Mouse (Mus musculus): ENCODE data around the gene Wdr43. TPM values are rescaled to one million over a fixed set of nuclear protein-coding genes. Genes with fewer than 3 reads are reported as not detected.
"Not testable (repeated sequence)": the region's sequence is repeated elsewhere in the genome, so short reads cannot be mapped to it uniquely, and the experiment has no call there.

Wdr43 gene
- total and polyA plus RNA-seq, 3 experiments: 157 to 355 (median 252) TPM

GRCm38 (mm10) chr17:71636786-71637185, 21.1 kb downstream of the Wdr43 start:
- Histone ChIP-seq H3K27me3 (replicated peaks) (no peaks in the 10 kb centered on the region), H3K9me3 (replicated peaks; ENCODE audit: low read length) (no peaks in the 10 kb centered on the region), H3K79me2 (replicated peaks; ENCODE audit: control insufficient read depth, extremely low read depth, insufficient read depth, poor library complexity, severe bottlenecking) (peaks cover 52% of the 10 kb centered on the region), H3K4me3 (replicated peaks in 1 of 3; ENCODE audit: low read depth in 2 of 3, low read length in 2 of 3, poor library complexity in 1 of 3) (no peak overlapping the region), H3K4me2 (ENCODE audit: insufficient read depth, low read depth, poor library complexity, severe bottlenecking) (no peak overlapping the region), H3K36me3 (replicated peaks in 1 of 2; ENCODE audit: control insufficient read depth in 1 of 2, insufficient read depth in 1 of 2, low read length in 1 of 2) (peaks cover 77 to 96% of the 10 kb centered on the region in 2 experiments), H3K27ac (ENCODE audit: insufficient read depth, low read depth) (no peak overlapping the region), H3K9ac (ENCODE audit: insufficient read depth, low read depth) (no peak overlapping the region), H3K4me1 (ENCODE audit: control insufficient read depth in 1 of 2, insufficient read depth in 2 of 2) (no peaks in the 10 kb centered on the region)
- TF ChIP-seq ELF1 (IDR thresholded peaks at IDR 0.05; ENCODE audit: low read depth, low read length) (no peak), ZC3H11A (IDR thresholded peaks at IDR 0.05; ENCODE audit: low read depth, low read length) (no peak), POLR2A (IDR thresholded peaks at IDR 0.05; ENCODE audit: low read depth, low read length) (no peak; the same call in 1 of the 2 replicates), JUN (IDR thresholded peaks at IDR 0.05; ENCODE audit: insufficient read depth, low read depth, low read length) (no peak), MAZ (IDR thresholded peaks at IDR 0.05; ENCODE audit: low read depth, low read length) (no peak), RCOR1 (conservative IDR thresholded peaks at IDR 0.05; ENCODE audit: low read depth, low read length) (no peak), USF1 (IDR thresholded peaks at IDR 0.05; ENCODE audit: low read depth, low read length) (no peak), KAT2A (IDR thresholded peaks at IDR 0.05; ENCODE audit: insufficient replicate concordance, low read length) (no peak), CTCF (conservative IDR thresholded peaks at IDR 0.05 in 1 of 2, IDR thresholded peaks at IDR 0.05 in 1 of 2; ENCODE audit: low read depth in 2 of 2, low read length in 2 of 2) (no peak), SIN3A (IDR thresholded peaks at IDR 0.05; ENCODE audit: low read length) (no peak), NELFE (IDR thresholded peaks at IDR 0.05; ENCODE audit: low read depth, low read length) (no peak), TCF12 (IDR thresholded peaks at IDR 0.05; ENCODE audit: low read depth, low read length) (no peak)
- in situ Hi-C loops (cut with MboI; ENCODE audit: low pct_ligation_motif_present, low pct_unique_long_range_greater_than_20kb, low sequenced_read_pairs) (no loop called here), dilution Hi-C loops (cut with MboI; ENCODE audit: extremely low pct_ligation_motif_present, extremely low pct_unique_long_range_greater_than_20kb, low sequenced_read_pairs) (no loop called here)
- DNase-seq (ENCODE audit: extremely low read depth): no peak

GRCm38 (mm10) chr17:71637750-71638265, 22.1 kb downstream of the Wdr43 start:
- Histone ChIP-seq H3K4me3 (replicated peaks in 1 of 3; ENCODE audit: low read depth in 2 of 3, low read length in 2 of 3, poor library complexity in 1 of 3) (no peak overlapping the region), H3K27ac (ENCODE audit: insufficient read depth, low read depth) (no peak overlapping the region), H3K4me1 (ENCODE audit: control insufficient read depth in 1 of 2, insufficient read depth in 2 of 2) (no peaks in the 10 kb centered on the region), H3K27me3 (replicated peaks) (no peaks in the 10 kb centered on the region), H3K4me2 (ENCODE audit: insufficient read depth, low read depth, poor library complexity, severe bottlenecking) (no peak overlapping the region), H3K9me3 (replicated peaks; ENCODE audit: low read length) (no peaks in the 10 kb centered on the region), H3K79me2 (replicated peaks; ENCODE audit: control insufficient read depth, extremely low read depth, insufficient read depth, poor library complexity, severe bottlenecking) (peaks cover 52% of the 10 kb centered on the region), H3K9ac (ENCODE audit: insufficient read depth, low read depth) (no peak overlapping the region), H3K36me3 (replicated peaks in 1 of 2; ENCODE audit: control insufficient read depth in 1 of 2, insufficient read depth in 1 of 2, low read length in 1 of 2) (peaks cover 78 to 98% of the 10 kb centered on the region in 2 experiments)
- DNase-seq (ENCODE audit: extremely low read depth): no peak
- dilution Hi-C loops (cut with MboI; ENCODE audit: extremely low pct_ligation_motif_present, extremely low pct_unique_long_range_greater_than_20kb, low sequenced_read_pairs) (no loop called here), in situ Hi-C loops (cut with MboI; ENCODE audit: low pct_ligation_motif_present, low pct_unique_long_range_greater_than_20kb, low sequenced_read_pairs) (no loop called here)
- no peak for TF ChIP-seq EP300 (IDR thresholded peaks at IDR 0.05; ENCODE audit: low read length)
- TF ChIP-seq ZC3H11A (IDR thresholded peaks at IDR 0.05; ENCODE audit: low read depth, low read length): no peak
- TF ChIP-seq ZMIZ1 (IDR thresholded peaks at IDR 0.05; ENCODE audit: low read depth, low read length): no peak
- TF ChIP-seq MAX (IDR thresholded peaks at IDR 0.05; ENCODE audit: low read length): no peak
- TF ChIP-seq USF2 (conservative IDR thresholded peaks at IDR 0.05; ENCODE audit: low read depth, low read length): no peak
- TF ChIP-seq KAT2A (IDR thresholded peaks at IDR 0.05; ENCODE audit: insufficient replicate concordance, low read length): no peak
- no peak for TF ChIP-seq HCFC1 (IDR thresholded peaks at IDR 0.05; ENCODE audit: low read depth, low read length)
- TF ChIP-seq ETS1 (conservative IDR thresholded peaks at IDR 0.05; ENCODE audit: low read depth, low read length): no peak
- no peak for TF ChIP-seq POLR2AphosphoS2 (IDR thresholded peaks at IDR 0.05; ENCODE audit: low read depth, low read length)
- TF ChIP-seq POLR2A (IDR thresholded peaks at IDR 0.05; ENCODE audit: low read depth, low read length): no peak; the same call in 1 of the 2 replicates
- no peak for TF ChIP-seq MEF2A (IDR thresholded peaks at IDR 0.05; ENCODE audit: borderline replicate concordance, low read depth, low read length)
- no peak for TF ChIP-seq ELF1 (IDR thresholded peaks at IDR 0.05; ENCODE audit: low read depth, low read length)

- H3K79me2 ChIP-seq (replicated peaks; ENCODE audit: control insufficient read depth, extremely low read depth, insufficient read depth, poor library complexity, severe bottlenecking): peaks cover 47% of the 10 kb centered on the region
- H3K4me1 ChIP-seq (ENCODE audit: control insufficient read depth in 1 of 2, insufficient read depth in 2 of 2); in situ Hi-C loops (cut with MboI; ENCODE audit: low pct_ligation_motif_present, low pct_unique_long_range_greater_than_20kb, low sequenced_read_pairs); H3K27me3 ChIP-seq (replicated peaks); H3K4me3 ChIP-seq (replicated peaks in 1 of 3; ENCODE audit: low read depth in 2 of 3, low read length in 2 of 3, poor library complexity in 1 of 3); dilution Hi-C loops (cut with MboI; ENCODE audit: extremely low pct_ligation_motif_present, extremely low pct_unique_long_range_greater_than_20kb, low sequenced_read_pairs); H3K4me2 ChIP-seq (ENCODE audit: insufficient read depth, low read depth, poor library complexity, severe bottlenecking); DNase-seq (ENCODE audit: extremely low read depth); H3K9ac ChIP-seq (ENCODE audit: insufficient read depth, low read depth); H3K27ac ChIP-seq (ENCODE audit: insufficient read depth, low read depth); H3K9me3 ChIP-seq (replicated peaks; ENCODE audit: low read length): not testable (repeated sequence)
- H3K36me3 ChIP-seq (replicated peaks in 1 of 2; ENCODE audit: control insufficient read depth in 1 of 2, insufficient read depth in 1 of 2, low read length in 1 of 2): peaks cover 72 to 96% of the 10 kb centered on the region in 2 experiments
These were observed 23.4 kb downstream of the Wdr43 start for GRCm38 (mm10) chr17:71639056-71639455.
